Mouse (Mus musculus): ENCODE data around the gene Gm20820.
"Not testable (repeated sequence)": the region's sequence is repeated elsewhere in the genome, so short reads cannot be mapped to it uniquely, and the experiment has no call there.

Gene Gm20820

DNA sequence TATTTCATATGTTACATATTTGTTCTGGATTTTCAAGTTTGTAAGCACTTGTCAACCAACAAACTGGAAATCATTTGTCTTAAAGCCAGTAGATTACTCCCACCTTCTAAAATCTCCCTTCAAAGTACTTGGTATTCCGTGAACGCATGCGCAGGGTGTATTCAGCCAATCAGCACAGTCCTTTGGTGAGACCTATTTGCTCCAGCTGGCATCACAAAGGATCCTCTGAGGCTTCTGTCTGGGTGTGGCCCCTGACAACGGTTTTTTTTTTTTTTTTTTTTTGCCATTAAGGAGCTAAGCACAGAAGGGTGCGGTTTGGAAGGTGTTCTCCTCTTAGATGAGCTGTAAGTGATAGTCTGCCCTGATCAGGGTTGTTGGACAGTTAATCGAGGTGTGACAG, at the start of gene Gm20820:
Gene Gm20820, plus strand, starts transcription at position 301 of the 400 bp plus-strand sequence.
- DNase-seq (ENCODE audit: low read depth): not testable (repeated sequence)

Measured in naive thymus-derived CD4-positive, alpha-beta T cell, adult 2 months (primary cell).